Mouse (Mus musculus) bone marrow macrophage, adult 2 months (primary cell): ENCODE data around the gene Myadml2. TPM values are rescaled to one million over a fixed set of nuclear protein-coding genes. Genes with fewer than 3 reads are reported as not detected.
A peak's percentile ranks its signal among the peaks of the same experiment; 100 is the strongest.

Experiments used
- H3K27ac ChIP-seq: 2 replicates; pipeline ENCODE4 v1.5.1; 2012; ENCODE audit warnings: low read depth, low read length; ENCODE audit not compliant: insufficient read depth
- H3K4me1 ChIP-seq: 2 replicates; pipeline ENCODE4 v1.6.1; 2012; ENCODE audit warnings: low read length; ENCODE audit not compliant: control insufficient read depth, insufficient read depth
- H3K4me3 ChIP-seq: 2 replicates; pipeline ENCODE4 v1.5.1; 2012; ENCODE audit warnings: mild to moderate bottlenecking, low read length, moderate library complexity; ENCODE audit not compliant: insufficient read depth
- CTCF ChIP-seq: IDR thresholded peaks from 2 replicates; pipeline ENCODE4 v1.5.1; 2012; ENCODE audit warnings: low read depth, mild to moderate bottlenecking, low read length, moderate library complexity
- POLR2A ChIP-seq: IDR thresholded peaks from 2 replicates; pipeline ENCODE4 v1.6.1; 2012; ENCODE audit warnings: mild to moderate bottlenecking, low read depth, low read length, borderline replicate concordance
- polyA plus RNA-seq: library from polyadenylated mRNA; stranded (reverse); fragments of >200 nt; gene quantifications from 2 replicates; pipeline ENCODE4 v1.2.4, GENCODE M21; 2012; ENCODE audit not compliant: missing spikeins, insufficient read depth, insufficient read length

Gene Myadml2
- polyA plus RNA-seq, 1 experiment: not detected

DNA sequence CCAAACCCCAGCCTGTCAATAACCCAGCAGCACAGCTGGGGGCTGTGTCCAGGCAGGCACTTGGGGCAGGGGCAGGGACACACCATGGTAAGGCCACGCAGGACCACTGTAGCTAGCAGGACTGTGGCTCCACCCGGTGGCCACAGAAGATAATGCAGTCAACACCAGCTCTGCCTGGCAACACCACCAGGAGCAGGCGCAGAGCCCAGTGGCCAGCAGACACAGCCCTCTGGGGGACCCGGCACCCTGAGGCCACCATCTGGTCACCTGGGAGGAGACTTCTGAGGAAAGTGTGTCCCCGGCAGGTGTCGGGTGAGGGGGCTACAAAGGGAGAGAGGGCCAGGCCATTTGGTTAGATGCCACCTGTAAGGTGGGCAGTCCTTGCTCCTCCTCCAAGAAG is 35.2 kb downstream of the Myadml2 start:
- Histone ChIP-seq H3K4me3 (no peak overlapping the region), H3K4me1 (peaks cover 15% of the 10 kb centered on the region), H3K27ac (no peak overlapping the region)
- TF ChIP-seq CTCF (peak; percentile 54), POLR2A (no peak)

DNA sequence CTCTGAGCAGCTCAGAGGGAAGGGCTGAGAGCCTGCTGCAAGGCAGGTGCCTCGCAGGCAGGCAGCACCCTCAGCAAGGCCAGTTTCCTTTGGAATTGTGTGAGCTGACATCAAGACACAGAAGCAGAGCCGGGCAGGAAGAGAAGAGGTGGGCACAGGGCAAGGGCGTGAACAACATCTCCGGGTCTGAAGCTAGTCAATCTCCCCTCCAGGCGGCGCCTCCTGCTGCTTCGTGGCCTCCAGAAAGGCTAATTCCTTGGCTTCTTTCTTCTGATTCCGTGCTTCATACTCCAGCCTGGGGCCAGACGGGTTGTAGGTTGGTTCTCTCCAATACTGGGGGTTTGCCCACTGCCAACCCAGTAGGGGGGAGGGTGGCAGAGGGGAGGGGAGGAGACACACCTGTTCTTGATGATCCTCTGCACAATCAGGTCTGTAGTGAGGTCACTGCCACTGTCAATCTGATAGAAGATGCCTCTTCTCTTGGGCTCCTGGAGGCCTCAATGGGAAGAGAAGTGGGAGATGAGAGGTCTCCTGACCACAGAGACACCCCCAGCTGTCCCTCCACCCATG is 37.4 kb downstream of the Myadml2 start:
- Histone ChIP-seq H3K4me1 (peaks cover 6% of the 10 kb centered on the region), H3K4me3 (no peak overlapping the region), H3K27ac (no peak overlapping the region)
- TF ChIP-seq CTCF (no peak), POLR2A (no peak)

GRCm38 (mm10) chr11:120609250-120609649 is 38.7 kb downstream of the Myadml2 start:
- no peak overlapping the region for H3K27ac ChIP-seq
- H3K4me3 ChIP-seq: no peak overlapping the region
- H3K4me1 ChIP-seq: no peaks in the 10 kb centered on the region; the same call in 1 of the 2 replicates
- no peak for TF ChIP-seq POLR2A
- TF ChIP-seq CTCF: no peak

GRCm38 (mm10) chr11:120608241-120609034 is 39.5 kb downstream of the Myadml2 start, which contains the start of gene Npb:
Gene Npb (plus strand): TSS chr11:120608477.
- H3K4me1 ChIP-seq: no peaks in the 10 kb centered on the region
- TF ChIP-seq POLR2A: no peak
- no peak for TF ChIP-seq CTCF

GRCm38 (mm10) chr11:120606764-120607163 is 41.2 kb downstream of the Myadml2 start:
- no peak for TF ChIP-seq POLR2A
- no peak for TF ChIP-seq CTCF

More at GRCm38 (mm10) chr11:120608241-120609034, 39.5 kb downstream of the Myadml2 start, which contains the start of gene Npb:
- H3K4me3 ChIP-seq: no peak within 1 kb of the TSS
- H3K27ac ChIP-seq: no peak within 1 kb of the TSS

GRCm38 (mm10) chr11:120605667-120606066 is 42.3 kb downstream of the Myadml2 start:
- no peaks in the 10 kb centered on the region; the same call in 1 of the 2 replicates for H3K4me1 ChIP-seq
- H3K4me3 ChIP-seq: no peak overlapping the region
- H3K27ac ChIP-seq: no peak overlapping the region
- TF ChIP-seq POLR2A: no peak

More at GRCm38 (mm10) chr11:120606764-120607163, 41.2 kb downstream of the Myadml2 start:
- Histone ChIP-seq H3K27ac (no peak overlapping the region), H3K4me3 (no peak overlapping the region), H3K4me1 (no peaks in the 10 kb centered on the region)

DNA sequence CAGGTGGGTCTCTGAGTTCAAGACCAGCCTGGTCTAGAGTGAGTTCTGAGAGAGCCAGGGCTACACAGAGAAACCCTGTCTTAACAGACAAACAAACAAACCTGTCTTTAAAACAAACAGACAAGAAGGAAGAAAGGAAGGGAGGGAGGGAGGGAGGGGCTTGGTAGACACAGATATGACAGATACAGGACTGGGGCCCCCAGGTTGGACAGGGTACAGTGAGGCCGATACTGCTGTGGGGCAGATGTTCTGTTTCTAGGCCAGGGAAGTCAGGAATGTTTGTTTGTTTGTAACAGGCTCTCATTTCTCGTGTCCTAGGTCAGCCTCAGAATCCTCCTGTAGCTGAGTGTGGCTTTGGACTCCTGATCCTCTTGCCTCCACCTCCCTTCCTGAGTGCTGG is 44.4 kb downstream of the Myadml2 start:
- TF ChIP-seq CTCF: no peak
- TF ChIP-seq POLR2A: no peak
- H3K4me1 ChIP-seq: peaks cover 14% of the 10 kb centered on the region
- H3K4me3 ChIP-seq: no peak overlapping the region
- H3K27ac ChIP-seq: no peak overlapping the region

GRCm38 (mm10) chr11:120600716-120601115 is 47.2 kb downstream of the Myadml2 start:
- Histone ChIP-seq H3K4me3 (no peak overlapping the region), H3K27ac (no peak overlapping the region), H3K4me1 (peaks cover 23% of the 10 kb centered on the region)
- TF ChIP-seq CTCF: no peak
- TF ChIP-seq POLR2A: no peak

- peak overlapping the region; percentile 69 for H3K4me3 ChIP-seq
- TF ChIP-seq CTCF (no peak), POLR2A (no peak)
- H3K4me1 ChIP-seq: peaks cover 23% of the 10 kb centered on the region
- H3K27ac ChIP-seq: peak overlapping the region; percentile 78
Measured at GRCm38 (mm10) chr11:120598990-120599549, 48.9 kb downstream of the Myadml2 start.
